Mouse (Mus musculus) monocyte, adult 5-6 weeks (primary cell): ENCODE measurements at regions not wholly inside any gene's neighbourhood (a gene's known extent, or its start where the extent isn't known, plus 50 kb on each side); places are given as distances from the start of the nearest gene placed in this dataset.
"Not testable (repeated sequence)": the region's sequence is repeated elsewhere in the genome, so short reads cannot be mapped to it uniquely, and the experiment has no call there.

Source experiments
- ATAC-seq: fragments of 153-309, 156-312 bp; replicated peaks from 2 replicates; pipeline ENCODE4 v1.8.0; 2017; ENCODE audit warnings: mild to moderate bottlenecking; ENCODE audit not compliant: low TSS enrichment, insufficient number of reproducible peaks, severe bottlenecking, poor library complexity, low FRiP score

DNA sequence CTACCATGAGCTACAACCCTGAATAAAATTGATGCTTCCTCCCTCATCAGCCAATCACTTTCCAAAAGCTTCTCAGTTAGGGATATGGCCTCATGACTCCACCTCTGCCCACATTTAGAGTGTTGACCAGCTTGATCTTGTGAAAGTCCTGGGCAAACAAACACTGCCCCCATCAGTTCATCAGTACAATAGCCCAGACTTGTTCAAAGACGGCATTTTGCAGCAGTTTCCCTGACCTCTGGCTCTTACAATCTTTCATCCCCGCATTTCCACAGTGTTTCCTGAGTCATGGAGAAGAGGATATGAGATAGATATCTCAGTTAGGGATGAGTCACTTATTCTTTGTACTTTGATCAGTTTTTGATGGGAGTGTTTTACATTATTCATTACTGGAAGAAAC is 203.5 kb upstream of the Asrgl1 start:
- not testable (repeated sequence) for ATAC-seq

DNA sequence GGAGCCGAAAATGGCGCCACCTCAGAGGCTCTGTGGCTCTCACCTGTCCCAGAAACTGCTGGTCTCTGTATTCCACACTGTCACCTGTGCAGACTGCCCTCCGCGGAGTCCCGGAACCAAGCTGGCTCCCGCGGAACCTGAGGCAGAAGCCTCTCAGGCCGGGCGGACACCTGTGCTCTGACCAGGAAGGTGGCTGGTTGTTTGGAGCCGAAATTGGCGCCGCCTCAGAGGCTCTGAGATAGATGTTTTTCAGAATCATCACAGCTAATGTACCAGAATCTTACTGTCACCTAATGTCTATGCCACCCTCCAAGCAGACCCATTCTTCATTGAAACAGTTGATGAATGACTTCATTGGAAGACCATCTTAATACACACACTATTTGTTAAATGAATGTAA is 202.0 kb upstream of the Asrgl1 start:
- ATAC-seq: not testable (repeated sequence)

DNA sequence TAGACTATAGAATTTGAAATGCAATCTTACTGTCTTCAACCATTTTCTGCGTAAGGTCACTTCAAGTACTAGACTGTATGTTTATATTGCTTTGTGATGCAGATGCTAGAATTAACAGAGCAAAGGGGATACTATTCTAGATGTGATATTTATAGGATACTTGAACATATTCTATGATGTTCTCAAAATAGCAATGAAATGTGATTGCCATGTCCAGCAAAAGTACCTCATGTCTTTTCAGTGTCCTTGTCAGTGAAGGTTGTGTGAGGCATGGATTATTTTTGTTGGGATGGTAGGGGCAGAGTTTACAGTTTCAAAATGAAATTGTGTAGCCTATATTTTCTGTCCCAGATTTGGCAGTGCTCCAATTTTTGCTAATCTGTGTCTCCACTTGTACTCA is 182.5 kb upstream of the Asrgl1 start:
- ATAC-seq: not testable (repeated sequence)

DNA sequence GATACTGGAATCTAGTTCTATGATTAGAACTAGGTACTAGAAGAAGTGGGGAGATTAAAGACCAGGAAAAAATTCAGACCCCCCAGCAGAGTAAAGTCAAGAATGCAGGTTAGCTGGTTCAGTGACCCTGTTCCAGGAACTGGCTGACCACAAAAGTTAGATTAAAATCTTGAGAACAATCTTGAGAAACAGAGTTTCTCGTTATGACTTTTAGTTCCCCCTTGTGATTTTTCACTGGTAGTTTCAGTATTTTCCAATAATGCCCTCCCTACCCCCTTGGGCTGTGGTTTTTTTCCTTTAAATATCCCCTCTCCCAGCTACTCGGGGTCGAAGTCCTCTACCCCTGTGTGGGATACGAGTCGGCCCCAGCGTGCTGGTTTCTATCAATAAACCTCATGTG is 180.7 kb upstream of the Asrgl1 start:
- ATAC-seq: not testable (repeated sequence)

DNA sequence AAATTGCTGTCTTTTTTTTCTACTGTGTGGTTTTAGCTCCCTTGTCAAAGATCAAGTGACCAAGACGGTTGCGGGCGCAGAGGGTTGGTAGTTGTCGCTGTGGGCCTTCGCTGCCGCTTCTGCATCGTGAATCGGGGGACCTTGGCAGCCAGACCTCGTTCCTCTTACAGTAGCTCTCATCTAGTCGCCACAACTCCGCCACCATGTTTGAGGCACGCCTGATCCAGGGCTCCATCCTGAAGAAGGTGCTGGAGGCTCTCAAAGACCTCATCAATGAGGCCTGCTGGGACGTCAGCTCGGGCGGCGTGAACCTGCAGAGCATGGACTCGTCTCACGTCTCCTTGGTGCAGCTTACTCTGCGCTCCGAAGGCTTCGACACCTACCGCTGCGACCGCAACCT is 147.7 kb upstream of the Asrgl1 start:
- peak; percentile 80 for ATAC-seq

DNA sequence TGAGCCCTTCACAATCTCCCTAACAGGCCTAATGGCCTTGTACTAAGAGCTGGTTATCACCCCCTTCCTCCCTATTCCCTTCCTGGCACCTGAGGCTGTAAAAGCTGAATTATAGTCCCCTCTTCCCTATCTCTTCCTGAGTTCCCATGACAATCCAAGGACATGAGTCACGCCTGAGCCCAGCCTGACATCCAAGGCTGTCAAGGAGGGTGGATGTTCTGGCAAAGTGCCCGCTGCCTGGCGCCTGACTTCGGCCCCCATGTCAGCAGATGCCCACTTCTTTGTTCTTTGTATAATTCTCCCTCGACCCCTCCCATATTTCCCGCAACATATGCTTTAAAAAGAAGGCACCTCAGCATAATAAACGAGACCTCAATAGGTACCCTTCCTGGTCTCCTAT is 99.2 kb upstream of the Asrgl1 start:
- ATAC-seq: not testable (repeated sequence)
